Mouse (Mus musculus): ENCODE measurements around the gene Rnf145. TPM values are rescaled to one million over a fixed set of nuclear protein-coding genes. Genes with fewer than 3 reads are reported as not detected.

Gene Rnf145
- total and polyA plus RNA-seq, 3 experiments: 53.4 to 120 (median 66.7) TPM

DNA sequence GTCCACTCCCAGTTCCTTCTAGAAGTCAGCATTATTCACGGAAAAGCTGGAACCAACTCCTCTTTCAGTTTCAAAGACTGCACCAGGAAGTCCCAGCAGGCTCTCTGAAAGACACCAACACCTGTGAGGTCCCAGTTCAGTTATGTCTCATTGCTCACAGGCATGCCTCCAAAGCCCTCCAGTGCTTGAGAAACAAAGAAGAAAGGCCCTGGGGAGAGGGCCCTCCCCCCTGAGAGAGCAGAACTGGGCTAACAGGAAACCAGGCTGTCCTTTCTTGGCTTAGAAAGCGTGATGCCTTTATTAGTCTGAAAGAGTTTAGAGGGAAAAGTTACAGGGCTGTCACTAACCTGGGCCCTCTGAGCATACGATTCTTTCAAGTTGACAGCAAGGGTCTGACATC, 22.5 kb upstream of the Rnf145 start:
- Histone ChIP-seq H3K4me1 (ENCODE audit: insufficient read depth, low read depth, low read length) (peaks cover 6% of the 10 kb centered on the region; the same call in 1 of the 2 replicates), H3K36me3 (replicated peaks) (no peaks in the 10 kb centered on the region), H3K27me3 (ENCODE audit: insufficient read depth, low read length) (no peaks in the 10 kb centered on the region; the same call in 1 of the 2 replicates), H3K9me3 (replicated peaks) (no peaks in the 10 kb centered on the region), H3K4me3 (ENCODE audit: low read depth, low read length) (no peak overlapping the region)
- TF ChIP-seq CTCF (IDR thresholded peaks at IDR 0.05; ENCODE audit: low read depth, low read length) (no peak), GATA1 (IDR thresholded peaks at IDR 0.05; ENCODE audit: borderline replicate concordance, low read length) (no peak), TAL1 (conservative IDR thresholded peaks at IDR 0.05; ENCODE audit: low read depth, low read length) (no peak), POLR2AphosphoS5 (IDR thresholded peaks at IDR 0.05; ENCODE audit: insufficient replicate concordance, low read depth, low read length) (no peak), GATA2 (IDR thresholded peaks at IDR 0.05; ENCODE audit: borderline replicate concordance, low read depth, low read length) (no peak)
- ATAC-seq (ENCODE audit: extremely low read depth, insufficient number of reproducible peaks, low FRiP score, poor library complexity, severe bottlenecking) (no peak), DNase-seq (ENCODE audit: low spot score) (no peak)

- Histone ChIP-seq H3K4me1 (ENCODE audit: insufficient read depth, low read depth, low read length) (peaks cover 6% of the 10 kb centered on the region; the same call in 1 of the 2 replicates), H3K27me3 (ENCODE audit: insufficient read depth, low read length) (no peaks in the 10 kb centered on the region; the same call in 1 of the 2 replicates), H3K36me3 (replicated peaks) (no peaks in the 10 kb centered on the region), H3K9me3 (replicated peaks) (peaks cover 3% of the 10 kb centered on the region; the same call in 1 of the 2 replicates), H3K4me3 (ENCODE audit: low read depth, low read length) (no peak overlapping the region)
- no peak for ATAC-seq (ENCODE audit: extremely low read depth, insufficient number of reproducible peaks, low FRiP score, poor library complexity, severe bottlenecking)
- no peak for DNase-seq (ENCODE audit: low spot score)
- TF ChIP-seq POLR2AphosphoS5 (IDR thresholded peaks at IDR 0.05; ENCODE audit: insufficient replicate concordance, low read depth, low read length): no peak
These were observed 20.1 kb upstream of the Rnf145 start for GRCm38 (mm10) chr11:44498412-44499272.

- Histone ChIP-seq H3K9me3 (replicated peaks) (peaks cover 3% of the 10 kb centered on the region; the same call in 1 of the 2 replicates), H3K4me3 (ENCODE audit: low read depth, low read length) (no peak overlapping the region), H3K36me3 (replicated peaks) (no peaks in the 10 kb centered on the region), H3K4me1 (ENCODE audit: insufficient read depth, low read depth, low read length) (peaks cover 12% of the 10 kb centered on the region), H3K27me3 (ENCODE audit: insufficient read depth, low read length) (no peaks in the 10 kb centered on the region; the same call in 1 of the 2 replicates)
- DNase-seq (ENCODE audit: low spot score) (no peak), ATAC-seq (ENCODE audit: extremely low read depth, insufficient number of reproducible peaks, low FRiP score, poor library complexity, severe bottlenecking) (no peak)
- no peak for TF ChIP-seq POLR2AphosphoS5 (IDR thresholded peaks at IDR 0.05; ENCODE audit: insufficient replicate concordance, low read depth, low read length)
- no peak for TF ChIP-seq TAL1 (conservative IDR thresholded peaks at IDR 0.05; ENCODE audit: low read depth, low read length)
- TF ChIP-seq GATA1 (IDR thresholded peaks at IDR 0.05; ENCODE audit: borderline replicate concordance, low read length): no peak
- TF ChIP-seq GATA2 (IDR thresholded peaks at IDR 0.05; ENCODE audit: borderline replicate concordance, low read depth, low read length): no peak
- TF ChIP-seq CTCF (IDR thresholded peaks at IDR 0.05; ENCODE audit: low read depth, low read length): no peak
These were observed 17.8 kb upstream of the Rnf145 start for GRCm38 (mm10) chr11:44500966-44501365.

DNA sequence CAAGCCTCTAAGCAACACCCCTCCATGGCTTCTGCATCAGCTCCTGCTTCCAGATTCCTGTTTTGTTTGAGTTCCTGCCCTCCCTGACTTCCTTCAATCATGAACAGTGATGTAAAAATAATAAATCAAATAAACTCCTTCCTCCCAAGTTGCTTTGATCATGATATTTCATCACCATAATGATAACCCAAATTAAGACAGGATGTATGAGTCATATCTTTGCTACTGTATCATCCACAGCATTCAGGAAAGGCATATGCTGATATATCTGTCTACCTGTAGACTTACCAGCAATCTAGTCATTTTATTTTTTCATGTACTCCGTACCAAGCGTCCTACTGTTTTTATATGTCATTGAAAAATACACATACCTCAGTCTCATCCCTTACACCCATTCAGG, 17.3 kb upstream of the Rnf145 start:
- Histone ChIP-seq H3K4me1 (ENCODE audit: insufficient read depth, low read depth, low read length) (peaks cover 16% of the 10 kb centered on the region), H3K36me3 (replicated peaks) (no peaks in the 10 kb centered on the region), H3K9me3 (replicated peaks) (peaks cover 3% of the 10 kb centered on the region; the same call in 1 of the 2 replicates), H3K4me3 (ENCODE audit: low read depth, low read length) (no peak overlapping the region), H3K27me3 (ENCODE audit: insufficient read depth, low read length) (no peaks in the 10 kb centered on the region; the same call in 1 of the 2 replicates)
- ATAC-seq (ENCODE audit: extremely low read depth, insufficient number of reproducible peaks, low FRiP score, poor library complexity, severe bottlenecking) (no peak), DNase-seq (ENCODE audit: low spot score) (no peak)
- TF ChIP-seq TAL1 (conservative IDR thresholded peaks at IDR 0.05; ENCODE audit: low read depth, low read length): no peak
- no peak for TF ChIP-seq GATA2 (IDR thresholded peaks at IDR 0.05; ENCODE audit: borderline replicate concordance, low read depth, low read length)
- TF ChIP-seq CTCF (IDR thresholded peaks at IDR 0.05; ENCODE audit: low read depth, low read length): no peak
- TF ChIP-seq GATA1 (IDR thresholded peaks at IDR 0.05; ENCODE audit: borderline replicate concordance, low read length): no peak
- no peak for TF ChIP-seq POLR2AphosphoS5 (IDR thresholded peaks at IDR 0.05; ENCODE audit: insufficient replicate concordance, low read depth, low read length)

GRCm38 (mm10) chr11:44502931-44503330, 15.8 kb upstream of the Rnf145 start:
- peaks cover 3% of the 10 kb centered on the region; the same call in 1 of the 2 replicates for H3K9me3 ChIP-seq (replicated peaks)
- no peak for DNase-seq (ENCODE audit: low spot score)
- no peaks in the 10 kb centered on the region; the same call in 1 of the 2 replicates for H3K27me3 ChIP-seq (ENCODE audit: insufficient read depth, low read length)
- TF ChIP-seq POLR2AphosphoS5 (IDR thresholded peaks at IDR 0.05; ENCODE audit: insufficient replicate concordance, low read depth, low read length) (no peak), CTCF (IDR thresholded peaks at IDR 0.05; ENCODE audit: low read depth, low read length) (no peak), GATA1 (IDR thresholded peaks at IDR 0.05; ENCODE audit: borderline replicate concordance, low read length) (no peak), GATA2 (IDR thresholded peaks at IDR 0.05; ENCODE audit: borderline replicate concordance, low read depth, low read length) (no peak), TAL1 (conservative IDR thresholded peaks at IDR 0.05; ENCODE audit: low read depth, low read length) (no peak)
- no peak overlapping the region for H3K4me3 ChIP-seq (ENCODE audit: low read depth, low read length)
- H3K4me1 ChIP-seq (ENCODE audit: insufficient read depth, low read depth, low read length): peaks cover 18% of the 10 kb centered on the region
- ATAC-seq (ENCODE audit: extremely low read depth, insufficient number of reproducible peaks, low FRiP score, poor library complexity, severe bottlenecking): no peak
- H3K36me3 ChIP-seq (replicated peaks): no peaks in the 10 kb centered on the region

DNA sequence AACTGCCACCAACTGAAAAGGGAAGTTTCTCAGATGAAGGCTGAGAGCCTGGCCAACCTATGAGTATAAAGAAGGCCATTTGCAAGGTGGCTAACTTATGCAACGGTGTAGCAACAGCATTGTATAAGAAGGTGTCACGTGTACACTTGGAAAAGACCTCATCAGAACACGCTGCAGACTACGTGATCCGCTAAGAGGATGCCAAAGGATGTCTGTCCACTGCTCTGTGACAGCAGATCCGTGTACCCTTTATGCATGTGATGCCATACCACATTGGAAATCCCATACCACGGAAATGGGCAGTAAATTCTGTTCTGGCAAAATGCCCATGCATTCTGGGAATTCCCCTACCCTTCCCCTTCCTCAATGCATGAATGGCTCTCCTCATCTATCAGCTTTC, 14.6 kb upstream of the Rnf145 start:
- TF ChIP-seq GATA1 (IDR thresholded peaks at IDR 0.05; ENCODE audit: borderline replicate concordance, low read length) (no peak), POLR2AphosphoS5 (IDR thresholded peaks at IDR 0.05; ENCODE audit: insufficient replicate concordance, low read depth, low read length) (no peak), CTCF (IDR thresholded peaks at IDR 0.05; ENCODE audit: low read depth, low read length) (no peak), TAL1 (conservative IDR thresholded peaks at IDR 0.05; ENCODE audit: low read depth, low read length) (no peak), GATA2 (IDR thresholded peaks at IDR 0.05; ENCODE audit: borderline replicate concordance, low read depth, low read length) (no peak)
- Histone ChIP-seq H3K9me3 (replicated peaks) (peaks cover 3% of the 10 kb centered on the region; the same call in 1 of the 2 replicates), H3K27me3 (ENCODE audit: insufficient read depth, low read length) (no peaks in the 10 kb centered on the region; the same call in 1 of the 2 replicates), H3K4me1 (ENCODE audit: insufficient read depth, low read depth, low read length) (peaks cover 24% of the 10 kb centered on the region), H3K4me3 (ENCODE audit: low read depth, low read length) (no peak overlapping the region), H3K36me3 (replicated peaks) (no peaks in the 10 kb centered on the region)
- ATAC-seq (ENCODE audit: extremely low read depth, insufficient number of reproducible peaks, low FRiP score, poor library complexity, severe bottlenecking) (no peak), DNase-seq (ENCODE audit: low spot score) (no peak)

Data from G1E (cell line).